Mouse (Mus musculus): ENCODE data around the gene Slc28a1. TPM values are rescaled to one million over a fixed set of nuclear protein-coding genes. Genes with fewer than 3 reads are reported as not detected.

Slc28a1 gene
- total RNA-seq (2017), result not detected in 2 replicates

DNA sequence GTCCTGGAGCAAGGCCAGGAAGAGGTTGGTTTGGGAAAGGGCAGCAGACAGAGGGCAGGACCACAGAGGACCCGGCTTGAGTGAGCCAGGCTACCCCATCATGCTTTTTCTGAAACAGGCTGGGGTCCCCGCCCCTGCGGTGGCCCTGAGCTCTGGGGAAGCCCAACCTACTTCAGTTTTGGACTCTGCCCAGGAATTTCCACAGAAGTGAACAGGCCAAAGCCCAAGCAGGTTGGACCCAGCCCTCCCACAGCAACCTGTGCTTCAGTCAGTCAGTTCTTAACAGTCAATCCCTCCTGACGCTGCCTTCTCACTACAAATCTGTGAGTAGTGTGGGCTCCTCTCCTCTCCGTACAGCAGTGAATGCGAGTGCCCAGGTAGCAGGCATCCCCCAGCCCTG is at the start of gene Slc28a1:
Slc28a1 (plus strand) TSS at position 245 of the 400 bp plus-strand sequence.
- ATAC-seq (ENCODE audit: extremely low read depth, insufficient number of reproducible peaks, low FRiP score, poor library complexity, severe bottlenecking), result no peak

DNA sequence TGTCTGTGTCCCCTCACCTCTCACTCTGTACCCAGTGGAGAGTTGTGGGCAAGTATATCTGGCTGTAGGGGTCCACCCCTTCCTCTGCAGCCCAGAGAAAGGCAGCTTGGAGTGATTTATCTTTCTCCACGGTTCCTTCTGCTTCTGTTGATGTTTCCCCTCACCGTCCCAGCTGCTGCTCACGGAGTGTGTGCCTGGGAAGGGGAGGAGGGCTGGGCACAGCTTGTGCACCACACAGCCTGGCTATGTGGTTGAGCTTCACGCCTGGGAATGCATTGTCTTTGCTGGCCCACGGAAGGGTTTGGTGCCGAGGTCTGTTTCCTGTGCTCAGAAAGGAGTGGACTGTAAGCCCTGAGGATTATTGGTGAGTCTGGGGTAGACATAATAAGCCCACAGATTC is 47.9 kb upstream of the Slc28a1 start:
- no peak for ATAC-seq (ENCODE audit: extremely low read depth, insufficient number of reproducible peaks, low FRiP score, poor library complexity, severe bottlenecking)

DNA sequence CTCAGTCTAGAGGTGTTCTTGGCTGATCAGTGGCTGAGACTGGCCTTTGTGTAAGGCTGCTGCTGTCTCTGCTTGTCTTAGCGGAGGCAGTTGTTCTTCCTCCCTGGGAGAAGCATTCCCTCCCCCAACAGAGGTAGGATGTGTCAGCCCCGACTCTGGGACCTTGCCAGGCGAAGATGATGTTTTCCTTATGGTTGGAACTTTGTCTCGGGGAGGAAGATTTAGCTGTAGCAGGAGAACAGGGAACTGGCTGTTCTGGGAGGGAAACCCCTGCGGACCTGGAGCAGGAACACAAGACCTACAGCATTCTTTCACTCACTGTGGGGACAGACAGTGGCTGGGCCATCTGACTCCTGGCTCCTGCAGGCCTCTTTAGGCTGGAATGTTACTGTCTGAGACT is 42.1 kb upstream of the Slc28a1 start:
- no peak for ATAC-seq (ENCODE audit: extremely low read depth, insufficient number of reproducible peaks, low FRiP score, poor library complexity, severe bottlenecking)

DNA sequence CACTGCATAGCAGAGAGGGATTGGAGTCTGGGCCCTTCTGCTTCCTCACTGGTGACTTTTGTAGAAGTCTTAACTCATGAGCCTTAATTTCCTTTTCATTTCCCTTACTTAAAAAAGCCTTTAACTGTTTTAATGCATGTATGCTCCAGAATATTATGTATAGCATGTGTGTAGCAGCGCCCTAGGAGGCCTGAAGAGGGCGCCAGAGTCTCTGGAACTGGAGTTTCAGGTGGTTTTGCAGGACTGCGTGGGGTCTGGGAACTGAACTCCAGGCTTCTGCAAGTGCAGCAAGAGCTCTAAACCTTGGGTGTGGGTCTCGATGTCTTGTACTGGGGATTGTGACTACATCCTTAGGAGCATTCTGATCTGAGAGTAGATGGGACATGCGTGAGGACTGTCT is 41.3 kb upstream of the Slc28a1 start:
- ATAC-seq (ENCODE audit: extremely low read depth, insufficient number of reproducible peaks, low FRiP score, poor library complexity, severe bottlenecking), result no peak

DNA sequence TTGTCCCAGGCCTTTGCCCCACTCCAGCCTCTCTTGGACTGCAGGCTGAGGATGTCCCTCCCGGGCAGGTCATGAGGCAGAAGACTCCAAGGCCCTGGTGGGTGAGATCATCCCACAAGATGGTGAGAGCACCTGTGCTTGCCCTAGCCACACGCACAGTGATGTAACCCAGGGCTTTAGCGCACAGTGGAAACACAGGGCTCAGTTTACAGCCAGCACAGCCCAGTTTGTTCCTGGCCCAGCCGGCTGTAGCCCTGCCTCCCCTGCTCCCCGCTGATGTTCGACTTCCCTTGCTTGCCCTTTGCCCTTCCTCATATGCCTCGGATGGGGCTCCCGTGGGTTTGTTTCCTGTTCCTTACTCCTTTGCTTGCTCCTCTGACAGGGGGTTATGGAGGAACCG is 40.1 kb upstream of the Slc28a1 start:
- ATAC-seq (ENCODE audit: extremely low read depth, insufficient number of reproducible peaks, low FRiP score, poor library complexity, severe bottlenecking), result no peak

DNA sequence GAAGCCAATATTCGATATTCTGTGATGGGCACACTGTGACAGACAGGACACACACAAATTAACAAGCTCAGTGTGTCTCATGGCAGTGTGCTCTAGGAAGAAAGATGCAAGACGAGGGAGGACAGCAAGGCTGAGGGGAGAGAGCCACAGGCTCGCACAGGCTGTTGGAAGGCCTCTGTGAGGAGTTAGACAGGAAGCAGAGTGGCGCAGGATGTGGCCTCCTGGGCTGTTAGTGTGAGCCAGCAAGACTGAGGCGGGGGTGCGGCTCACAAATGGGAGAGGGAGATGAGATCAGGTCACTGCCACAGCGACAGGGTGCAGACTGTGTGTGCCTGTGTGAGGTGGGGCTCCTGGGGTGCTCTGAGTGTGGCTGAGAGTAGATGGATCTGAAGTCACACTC is 39.3 kb upstream of the Slc28a1 start:
- ATAC-seq (ENCODE audit: extremely low read depth, insufficient number of reproducible peaks, low FRiP score, poor library complexity, severe bottlenecking), result peak; percentile 17; the same call in 1 of the 2 replicates

DNA sequence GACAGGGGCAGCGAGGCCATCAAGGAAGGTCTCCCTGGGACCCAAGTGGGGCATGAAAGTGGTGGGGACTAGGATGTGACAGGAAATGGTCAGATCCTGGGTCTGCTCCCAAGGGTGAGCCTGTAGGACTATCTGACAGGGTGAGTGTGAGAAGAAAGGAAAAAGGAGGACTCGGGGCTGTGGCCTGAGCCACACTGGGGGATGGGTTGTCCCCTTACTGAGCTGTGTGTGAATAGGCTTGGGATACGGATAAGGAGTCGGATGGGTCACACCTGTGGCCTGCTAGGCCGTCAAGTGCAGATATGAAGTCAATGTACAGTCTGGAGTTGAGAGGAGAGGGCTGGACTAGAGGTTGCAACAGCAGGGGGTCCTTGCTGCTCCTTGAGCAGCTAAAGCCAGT is 38.9 kb upstream of the Slc28a1 start:
- ATAC-seq (ENCODE audit: extremely low read depth, insufficient number of reproducible peaks, low FRiP score, poor library complexity, severe bottlenecking), result no peak

DNA sequence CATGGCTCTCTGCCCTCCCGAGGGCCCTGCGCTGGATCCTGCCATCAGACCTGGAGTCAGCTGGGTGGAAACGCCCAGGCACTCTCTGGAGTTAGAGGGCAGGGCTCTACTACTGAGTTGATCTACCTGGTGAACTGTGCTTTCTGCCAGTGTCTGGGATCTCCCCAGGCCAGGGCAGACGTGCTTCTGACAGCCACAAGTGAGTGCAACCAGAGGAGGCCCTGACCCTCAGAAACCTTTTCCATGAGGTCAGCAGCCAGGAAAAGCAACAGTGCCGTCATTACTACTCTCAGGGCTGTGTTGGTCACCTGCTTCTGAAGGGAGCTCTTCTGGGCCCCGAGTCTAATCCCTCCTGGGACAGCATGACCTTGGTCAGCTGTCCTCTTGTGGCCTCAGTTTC is 37.6 kb upstream of the Slc28a1 start:
- ATAC-seq (ENCODE audit: extremely low read depth, insufficient number of reproducible peaks, low FRiP score, poor library complexity, severe bottlenecking), result no peak

DNA sequence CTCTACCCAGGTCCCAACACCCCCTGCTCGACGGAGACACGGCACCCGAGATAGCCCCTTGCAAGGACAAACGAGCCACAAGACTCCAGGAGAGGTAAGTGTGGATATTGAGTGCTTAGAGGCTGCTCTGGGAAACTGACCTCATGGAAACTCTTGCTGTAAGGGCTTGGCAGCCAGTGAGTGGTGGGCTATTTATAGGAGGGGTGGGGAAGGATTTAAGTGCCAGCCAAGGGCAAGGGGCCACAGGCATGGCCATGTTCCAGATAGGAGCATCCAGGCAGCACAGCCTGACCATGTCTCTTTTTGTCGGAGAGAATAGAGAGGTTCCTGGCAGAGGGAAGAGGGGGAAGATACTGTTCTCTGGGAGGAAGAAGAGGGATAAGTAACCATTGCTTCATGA is 35.9 kb upstream of the Slc28a1 start:
- no peak for ATAC-seq (ENCODE audit: extremely low read depth, insufficient number of reproducible peaks, low FRiP score, poor library complexity, severe bottlenecking)

DNA sequence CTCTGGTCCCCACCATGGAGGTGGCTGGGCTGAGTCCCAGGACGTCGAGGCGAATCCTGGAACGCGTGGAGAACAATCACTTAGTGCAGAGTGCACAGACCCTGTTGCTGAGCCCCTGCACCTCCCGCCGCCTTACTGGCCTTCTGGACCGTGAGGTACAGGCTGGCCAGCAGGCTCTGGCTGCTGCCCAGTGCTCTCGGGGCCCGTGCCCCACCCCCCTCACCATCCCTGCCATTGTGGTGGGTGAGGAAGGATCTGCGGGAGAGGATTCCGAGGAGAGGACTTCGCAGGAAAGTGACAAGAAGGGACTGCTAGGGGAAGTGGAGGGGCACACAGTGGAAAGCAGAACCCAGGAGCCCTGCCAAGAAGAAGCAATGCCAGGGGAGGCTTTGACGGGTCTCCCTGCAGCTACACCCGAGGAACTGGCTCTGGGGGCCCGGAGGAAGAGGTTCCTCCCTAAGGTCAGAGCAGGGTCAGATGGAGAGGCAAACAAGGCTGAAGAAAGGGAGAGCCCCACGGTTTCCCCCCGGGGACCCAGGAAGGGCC is 21.1 kb upstream of the Slc28a1 start:
- no peak for ATAC-seq (ENCODE audit: extremely low read depth, insufficient number of reproducible peaks, low FRiP score, poor library complexity, severe bottlenecking)

DNA sequence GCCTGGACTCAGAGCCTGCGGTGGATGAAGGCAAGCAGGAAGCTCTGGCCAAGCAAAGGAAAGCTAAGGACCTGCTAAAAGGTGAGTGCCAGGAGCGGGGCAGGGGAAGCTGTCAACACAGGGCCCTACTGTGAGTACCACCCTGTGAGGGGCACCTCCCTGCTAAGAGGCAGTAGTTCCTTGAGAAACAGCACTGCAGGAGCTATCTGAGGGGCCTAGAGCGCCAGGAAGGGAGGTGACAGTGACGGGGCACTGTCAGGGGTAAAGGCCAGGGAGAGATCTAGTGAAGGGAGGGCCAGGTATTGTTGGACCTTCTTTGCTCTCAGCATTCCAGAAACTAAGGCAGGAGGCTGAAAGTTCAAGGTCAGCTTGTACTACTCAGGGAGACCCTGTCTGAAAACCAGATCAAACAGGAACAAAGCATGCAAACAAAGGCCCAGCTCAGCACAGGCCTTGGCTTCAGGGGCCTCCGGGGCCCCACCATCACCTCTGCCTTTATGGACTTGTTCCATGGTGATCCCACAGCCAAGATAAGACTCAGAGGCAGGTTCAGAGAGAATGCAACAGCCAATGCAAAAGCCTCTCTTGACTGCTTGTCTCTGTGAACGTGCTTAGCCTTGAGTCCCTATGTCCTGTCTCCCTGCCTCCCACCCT is 20.4 kb upstream of the Slc28a1 start:
- no peak for ATAC-seq (ENCODE audit: extremely low read depth, insufficient number of reproducible peaks, low FRiP score, poor library complexity, severe bottlenecking)

DNA sequence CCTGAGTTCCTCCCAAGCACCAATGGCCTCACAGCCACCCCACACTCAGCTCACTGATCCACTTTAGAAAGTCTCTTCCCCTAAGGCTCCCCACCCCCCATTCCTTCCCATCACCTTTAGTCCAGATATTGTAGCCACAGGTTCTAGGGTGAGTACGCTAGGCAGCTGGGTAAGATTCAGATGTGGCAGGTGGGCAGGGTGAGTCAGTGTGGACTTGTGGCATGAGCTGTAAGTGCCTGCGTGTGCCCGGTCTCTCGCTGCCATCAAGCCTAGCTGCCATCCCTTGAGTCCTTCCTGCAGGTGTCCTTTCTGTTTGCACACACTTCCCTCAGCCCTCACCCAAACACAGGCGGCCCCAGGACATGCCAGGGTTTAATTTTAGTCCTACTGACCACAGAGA is 14.3 kb upstream of the Slc28a1 start:
- ATAC-seq (ENCODE audit: extremely low read depth, insufficient number of reproducible peaks, low FRiP score, poor library complexity, severe bottlenecking), result no peak

DNA sequence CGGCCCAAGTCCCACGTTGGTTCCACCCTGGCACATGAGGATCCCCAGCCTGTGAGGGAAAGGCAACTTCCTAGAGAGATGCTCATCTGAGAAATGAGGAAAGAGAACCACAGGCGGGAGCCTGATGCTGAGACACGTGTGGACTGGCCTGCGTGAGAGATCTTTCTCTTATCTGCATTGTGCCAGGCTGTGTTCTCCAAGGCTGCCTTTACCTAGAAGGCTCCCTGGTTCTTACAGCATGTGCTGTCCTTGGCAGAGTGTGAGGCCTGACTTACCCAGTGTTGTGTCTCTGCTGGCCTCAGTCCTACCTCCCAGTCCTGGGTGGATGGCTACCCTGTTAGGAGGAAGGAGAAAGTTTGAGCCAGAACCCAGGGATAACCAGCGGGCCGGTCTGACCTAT is 11.7 kb upstream of the Slc28a1 start:
- ATAC-seq (ENCODE audit: extremely low read depth, insufficient number of reproducible peaks, low FRiP score, poor library complexity, severe bottlenecking), result no peak

DNA sequence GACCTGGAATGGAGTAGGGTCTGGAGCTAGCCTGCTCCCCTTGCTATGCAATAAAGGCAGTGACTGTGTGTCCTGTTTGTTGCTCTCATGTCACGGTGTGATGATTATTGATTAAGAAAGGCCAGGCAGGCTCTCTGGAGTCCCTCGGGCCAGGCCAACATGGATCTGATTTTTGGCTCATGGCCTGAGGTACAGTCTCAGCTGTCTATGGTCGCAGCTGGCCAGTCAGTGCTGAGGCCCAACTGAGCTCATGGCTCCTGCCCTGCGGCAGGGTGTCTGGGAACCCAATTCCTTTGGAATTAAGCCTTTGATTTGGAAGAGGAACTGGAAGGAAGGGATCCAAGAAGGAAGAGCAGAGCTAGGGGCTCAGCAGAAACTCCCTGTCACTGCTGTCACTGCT is 9.1 kb upstream of the Slc28a1 start:
- ATAC-seq (ENCODE audit: extremely low read depth, insufficient number of reproducible peaks, low FRiP score, poor library complexity, severe bottlenecking), result no peak

DNA sequence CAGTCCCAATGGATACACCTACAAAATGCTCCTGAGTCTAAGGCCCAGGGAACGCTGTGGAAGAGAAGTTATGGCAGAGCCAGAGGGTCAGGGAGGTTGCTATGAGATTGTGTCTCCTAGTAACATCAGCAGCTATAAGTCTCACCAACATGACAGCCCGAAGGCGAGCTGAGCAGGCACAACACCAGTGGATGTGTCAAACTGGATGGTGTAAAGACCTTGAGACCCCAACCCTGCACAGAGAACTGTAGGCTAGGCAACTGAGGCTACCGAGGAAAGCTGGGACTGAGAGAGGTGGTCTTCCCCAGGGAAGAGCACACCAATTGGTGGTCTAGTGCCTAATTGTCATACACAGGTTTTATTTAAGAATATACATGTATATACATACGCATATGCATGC is 6.4 kb upstream of the Slc28a1 start:
- ATAC-seq (ENCODE audit: extremely low read depth, insufficient number of reproducible peaks, low FRiP score, poor library complexity, severe bottlenecking), result no peak

DNA sequence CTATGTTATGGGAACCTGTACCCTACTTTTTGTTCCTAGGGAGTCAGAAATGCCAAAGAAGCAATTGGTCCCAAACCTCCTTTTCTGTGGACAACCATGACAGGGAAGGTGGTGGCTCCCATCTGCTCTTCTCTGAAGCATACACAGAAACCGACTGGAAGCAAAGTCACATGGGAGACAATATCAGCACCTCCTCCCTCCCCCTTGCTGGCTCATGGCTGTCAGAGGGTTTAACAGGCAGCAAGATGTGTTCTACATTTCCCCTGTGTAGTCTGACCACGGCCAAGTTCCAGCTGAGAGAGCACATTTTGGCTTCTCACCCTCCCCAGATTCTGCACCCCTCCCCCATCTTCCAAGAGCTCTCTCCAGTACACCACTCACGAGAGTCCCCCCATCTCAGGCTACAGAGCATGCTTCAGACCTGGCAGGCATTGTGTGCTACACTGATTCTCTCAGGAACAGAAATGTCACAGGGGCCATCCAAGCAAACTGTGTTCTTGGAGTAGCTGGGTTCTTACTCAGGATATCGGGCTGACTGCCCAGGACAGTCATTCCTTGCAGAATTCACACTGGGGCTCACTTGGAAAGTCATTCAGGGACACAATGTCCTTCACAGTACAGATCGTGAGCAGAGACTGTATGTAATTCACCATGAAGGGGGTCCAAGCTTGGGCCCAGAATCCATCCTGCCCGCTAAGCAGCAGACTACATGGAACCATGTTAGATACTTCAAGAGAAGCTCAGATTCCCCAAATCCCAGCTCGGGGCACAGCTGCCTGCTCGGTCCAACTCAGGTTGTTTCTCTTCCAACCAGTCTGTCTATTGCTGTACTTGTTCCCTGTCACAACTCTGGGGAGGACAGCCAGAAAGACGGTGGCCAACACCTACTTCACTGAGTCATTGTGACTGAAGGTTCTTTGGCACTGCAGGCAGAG is 4.6 kb upstream of the Slc28a1 start:
- ATAC-seq (ENCODE audit: extremely low read depth, insufficient number of reproducible peaks, low FRiP score, poor library complexity, severe bottlenecking), result no peak

DNA sequence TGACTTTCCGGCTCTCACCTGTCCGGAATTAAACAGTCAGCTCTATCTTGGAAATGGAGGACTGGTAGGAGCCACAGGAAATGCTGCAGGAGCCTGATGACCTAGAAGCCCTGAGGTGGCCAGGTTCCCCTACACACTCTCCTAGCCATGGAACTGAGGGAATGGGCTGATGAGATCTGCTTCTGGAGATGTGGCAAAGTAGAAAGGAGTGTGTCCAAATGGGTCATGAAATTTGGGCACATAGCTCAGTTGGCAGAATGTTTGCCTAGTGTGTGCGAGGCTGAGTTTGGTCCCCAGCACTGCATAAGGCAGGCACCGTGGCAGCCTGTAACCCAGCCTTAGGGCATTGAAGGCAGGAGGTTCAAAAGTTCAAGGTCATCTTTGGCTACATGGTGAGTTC is 3.8 kb upstream of the Slc28a1 start:
- ATAC-seq (ENCODE audit: extremely low read depth, insufficient number of reproducible peaks, low FRiP score, poor library complexity, severe bottlenecking), result no peak

DNA sequence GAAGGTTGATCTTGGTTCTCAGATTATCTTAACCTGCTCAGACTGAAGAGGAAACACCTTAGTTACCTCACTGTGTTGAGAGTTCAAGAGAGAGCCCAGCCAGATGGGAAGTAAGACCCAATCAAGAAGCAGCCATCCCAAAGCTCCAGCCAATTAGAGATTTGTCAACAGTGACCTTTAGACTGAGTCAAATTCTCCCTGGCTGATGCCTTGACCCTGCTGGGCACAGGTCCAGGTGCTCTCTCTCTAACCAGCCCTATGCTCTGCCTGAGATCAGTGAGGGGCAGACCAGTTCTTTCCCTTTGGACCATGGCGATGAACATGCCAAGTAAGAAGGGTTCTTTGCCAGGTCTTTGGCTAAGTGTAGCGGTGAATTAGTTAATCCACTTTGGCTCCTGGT is 2.9 kb upstream of the Slc28a1 start:
- no peak for ATAC-seq (ENCODE audit: extremely low read depth, insufficient number of reproducible peaks, low FRiP score, poor library complexity, severe bottlenecking)

DNA sequence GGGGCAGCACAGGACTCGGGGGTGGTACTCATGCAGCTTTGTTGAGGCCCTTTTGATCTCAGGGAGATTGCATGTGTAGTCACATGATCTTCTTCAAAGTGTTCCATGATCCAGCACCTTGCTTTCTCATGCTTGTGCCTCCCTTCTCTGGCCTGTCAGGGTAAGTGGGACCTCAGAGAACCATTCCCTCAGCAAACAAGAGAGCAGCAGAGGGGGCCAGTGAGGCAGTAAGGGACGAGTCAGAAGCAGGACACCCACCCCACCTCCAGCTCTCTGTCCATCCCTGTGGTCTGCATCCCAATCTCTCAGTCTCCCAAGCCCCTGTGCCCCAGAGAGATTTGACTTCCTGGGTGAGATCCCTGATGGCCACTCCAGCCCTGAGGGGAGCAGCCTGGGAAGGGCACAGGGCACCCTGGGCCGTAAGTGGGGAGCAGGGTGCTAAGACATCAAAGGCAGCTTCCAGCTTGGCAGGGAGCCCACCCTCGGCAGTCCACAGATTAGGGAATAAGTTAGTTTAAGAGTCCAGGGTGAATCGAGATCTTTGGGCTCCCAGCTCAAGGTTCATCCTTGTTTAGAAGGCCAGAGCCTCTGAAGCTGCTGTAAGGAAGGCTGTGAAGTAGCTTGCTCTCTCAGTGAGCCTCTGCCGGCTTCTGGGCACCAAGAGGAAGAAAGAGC is 1.8 kb upstream of the Slc28a1 start:
- ATAC-seq (ENCODE audit: extremely low read depth, insufficient number of reproducible peaks, low FRiP score, poor library complexity, severe bottlenecking), result no peak

DNA sequence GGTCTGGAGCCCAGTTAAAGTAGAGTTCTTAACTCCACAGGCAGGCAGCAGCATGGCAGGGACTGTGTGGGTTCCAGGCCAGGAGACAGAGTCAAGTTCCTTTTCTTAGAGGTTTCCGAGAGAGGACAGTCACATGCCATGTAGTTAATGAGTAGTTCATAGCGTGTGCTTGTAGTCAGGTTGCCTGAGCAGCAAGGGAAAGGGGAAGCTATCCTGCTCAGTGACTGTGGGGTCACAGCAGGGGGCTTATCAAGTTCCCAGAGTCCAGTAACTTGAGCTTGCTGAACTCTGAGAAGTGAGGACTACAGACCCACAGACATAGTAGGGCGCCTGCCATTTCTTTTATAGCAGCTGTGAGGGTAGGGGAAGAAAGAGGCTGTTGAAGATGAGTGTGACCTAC is 6.5 kb downstream of the Slc28a1 start:
- no peak for ATAC-seq (ENCODE audit: extremely low read depth, insufficient number of reproducible peaks, low FRiP score, poor library complexity, severe bottlenecking)

Data from neutrophil, adult 5-6 weeks (primary cell).